Mouse (Mus musculus): ENCODE measurements around the gene Atp2a2. TPM values are rescaled to one million over a fixed set of nuclear protein-coding genes. Genes with fewer than 3 reads are reported as not detected.
"Not testable (repeated sequence)": the region's sequence is repeated elsewhere in the genome, so short reads cannot be mapped to it uniquely, and the experiment has no call there.

Atp2a2 gene
- polyA plus RNA-seq, 1 experiment from 2014 or later = 41.9 TPM

- Histone ChIP-seq H3K27me3 (ENCODE audit: insufficient read depth, poor library complexity, severe bottlenecking) (no peaks in the 10 kb centered on the region), H3K9me3 (no peaks in the 10 kb centered on the region), H3K36me3 (peaks cover 100% of the 10 kb centered on the region), H3K27ac (no peak overlapping the region), H3K4me1 (replicated peaks) (no peaks in the 10 kb centered on the region), H3K4me3 (no peak overlapping the region)
- no peak for DNase-seq (ENCODE audit: low spot score)
- 91% methylated on average over 6 of the region's 6 CpGs for WGBS
Observed at GRCm38 (mm10) chr5:122482733-122483391, 19.2 kb downstream of the Atp2a2 start.

- H3K27me3 ChIP-seq (ENCODE audit: insufficient read depth, poor library complexity, severe bottlenecking) = no peaks in the 10 kb centered on the region
- H3K4me3 ChIP-seq = no peak overlapping the region
- no peak for DNase-seq (ENCODE audit: low spot score)
- H3K9me3 ChIP-seq = no peaks in the 10 kb centered on the region
- peaks cover 100% of the 10 kb centered on the region for H3K36me3 ChIP-seq
- no peaks in the 10 kb centered on the region for H3K4me1 ChIP-seq (replicated peaks)
- no peak overlapping the region for H3K27ac ChIP-seq
- 91% methylated on average over 5 of the region's 5 CpGs for WGBS
Observed at GRCm38 (mm10) chr5:122481844-122482243, 20.2 kb downstream of the Atp2a2 start.

- no peaks in the 10 kb centered on the region for H3K27me3 ChIP-seq (ENCODE audit: insufficient read depth, poor library complexity, severe bottlenecking)
- H3K9me3 ChIP-seq = no peaks in the 10 kb centered on the region
- H3K27ac ChIP-seq = no peak overlapping the region
- DNase-seq (ENCODE audit: low spot score) = no peak
- WGBS = 58% methylated on average over 2 of the region's 2 CpGs
- peaks cover 100% of the 10 kb centered on the region for H3K36me3 ChIP-seq
- H3K4me3 ChIP-seq = no peak overlapping the region
- no peaks in the 10 kb centered on the region for H3K4me1 ChIP-seq (replicated peaks)
Observed at GRCm38 (mm10) chr5:122479131-122479530, 22.9 kb downstream of the Atp2a2 start.

DNA sequence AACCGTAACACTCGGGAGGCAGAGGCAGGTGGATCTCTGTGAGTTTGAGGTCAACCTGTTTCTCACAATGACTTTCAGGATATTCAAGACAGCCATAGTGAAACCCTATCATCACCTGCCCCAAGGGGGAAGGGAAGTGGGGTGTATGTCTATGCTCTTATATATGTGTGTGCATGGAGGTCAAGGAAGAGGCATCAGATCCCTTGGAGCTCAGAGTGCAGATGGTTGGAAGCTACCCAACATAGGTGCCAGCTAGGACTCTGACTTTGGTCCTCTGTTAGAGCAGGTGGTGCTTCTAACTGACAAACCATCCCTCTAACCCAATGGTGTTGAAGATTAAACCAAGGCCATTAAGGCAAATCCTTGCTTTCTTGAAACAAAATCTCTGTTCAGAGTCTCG, 24.5 kb downstream of the Atp2a2 start:
- peaks cover 100% of the 10 kb centered on the region for H3K36me3 ChIP-seq
- 95% methylated on average over 3 of the region's 3 CpGs for WGBS

DNA sequence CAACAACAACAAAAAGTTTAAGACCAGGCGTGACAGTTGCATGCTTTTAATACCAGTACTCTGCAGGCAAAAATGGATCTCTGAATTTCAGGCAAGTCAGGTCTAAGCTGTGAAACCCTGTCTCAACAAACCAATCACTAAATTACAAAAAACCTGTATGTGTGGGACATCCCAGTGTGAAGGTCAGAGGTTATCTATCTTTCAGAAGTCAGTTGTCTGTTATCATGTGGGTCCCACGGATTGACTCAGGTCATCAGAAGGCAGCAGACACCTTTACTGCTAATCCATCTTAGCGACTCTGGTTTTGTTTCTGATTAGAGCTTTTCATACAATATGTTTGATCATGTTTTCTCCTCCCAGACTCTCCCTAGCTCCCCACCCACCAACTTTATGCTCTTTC, 25.9 kb downstream of the Atp2a2 start:
- peaks cover 100% of the 10 kb centered on the region for H3K36me3 ChIP-seq
- no peak overlapping the region for H3K27ac ChIP-seq
- no peaks in the 10 kb centered on the region for H3K9me3 ChIP-seq
- no peak overlapping the region for H3K4me3 ChIP-seq
- no peaks in the 10 kb centered on the region for H3K4me1 ChIP-seq (replicated peaks)
- no peak for DNase-seq (ENCODE audit: low spot score)
- WGBS = 82% methylated on average over 3 of the region's 3 CpGs
- no peaks in the 10 kb centered on the region for H3K27me3 ChIP-seq (ENCODE audit: insufficient read depth, poor library complexity, severe bottlenecking)

More for the DNA sequence above, 24.5 kb downstream of the Atp2a2 start:
- no peak for DNase-seq (ENCODE audit: low spot score)
- H3K4me1 ChIP-seq (replicated peaks) = no peaks in the 10 kb centered on the region
- H3K9me3 ChIP-seq = no peaks in the 10 kb centered on the region
- H3K27ac ChIP-seq = no peak overlapping the region
- H3K4me3 ChIP-seq = no peak overlapping the region
- H3K27me3 ChIP-seq (ENCODE audit: insufficient read depth, poor library complexity, severe bottlenecking) = no peaks in the 10 kb centered on the region

DNA sequence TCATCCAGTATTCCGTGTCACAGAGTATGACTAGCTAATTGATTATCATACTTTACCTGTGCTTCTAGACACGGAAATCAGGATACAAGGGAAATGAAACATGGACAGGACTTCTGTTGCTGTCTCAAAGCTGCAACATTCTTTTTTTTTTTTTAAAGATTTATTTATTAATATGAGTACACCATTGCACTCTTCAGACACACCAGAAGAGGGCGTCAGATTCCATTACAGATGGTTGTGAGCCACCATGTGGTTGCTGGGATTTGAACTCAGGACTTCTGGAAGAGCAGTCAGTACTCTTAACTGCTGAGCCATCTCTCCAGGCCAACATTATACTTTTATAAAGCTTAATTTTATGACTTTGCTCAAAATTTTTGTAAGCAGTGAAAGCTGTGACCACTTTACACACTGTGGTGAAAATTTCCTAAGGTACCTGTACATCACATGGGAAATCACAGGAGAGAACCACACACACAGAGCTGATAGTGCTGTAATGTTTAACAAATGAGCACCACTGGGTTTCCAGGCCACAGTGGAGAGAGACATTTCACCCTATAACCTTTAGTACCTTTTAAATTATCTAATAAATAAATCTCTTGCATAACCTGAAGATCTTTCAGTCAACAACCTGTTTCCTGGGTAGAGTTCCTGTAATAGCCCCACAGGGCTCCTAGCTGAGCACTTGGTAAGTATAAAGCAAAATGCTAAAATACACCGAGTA, 27.2 kb downstream of the Atp2a2 start:
- no peak for DNase-seq (ENCODE audit: low spot score)
- Histone ChIP-seq H3K9me3 (no peaks in the 10 kb centered on the region), H3K27ac (no peak overlapping the region), H3K4me1 (replicated peaks) (no peaks in the 10 kb centered on the region), H3K27me3 (ENCODE audit: insufficient read depth, poor library complexity, severe bottlenecking) (no peaks in the 10 kb centered on the region), H3K4me3 (no peak overlapping the region), H3K36me3 (peaks cover 100% of the 10 kb centered on the region)
- WGBS = 83% methylated on average over 4 of the region's 4 CpGs

DNA sequence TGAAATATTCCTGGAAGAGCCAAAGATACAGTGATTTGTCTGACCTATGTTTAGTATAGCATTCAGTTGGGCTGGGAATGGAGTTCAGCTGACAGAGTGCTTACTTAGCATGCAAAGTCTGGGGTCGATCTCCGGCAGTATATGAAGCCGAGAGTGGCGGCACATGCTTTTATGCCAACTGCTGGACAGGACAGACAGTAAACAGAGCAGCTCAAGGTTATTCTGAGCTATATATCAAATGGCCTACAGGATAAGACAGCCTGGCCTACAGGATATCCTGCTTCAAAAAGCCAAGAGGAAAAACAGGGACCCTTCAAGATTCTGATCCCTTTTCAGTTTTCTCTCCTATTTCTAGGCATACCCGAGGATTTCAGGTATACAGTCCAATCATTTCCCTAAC, 30.4 kb downstream of the Atp2a2 start:
- 91% methylated on average over 5 of the region's 5 CpGs for WGBS
- Histone ChIP-seq H3K27ac (no peak overlapping the region), H3K9me3 (no peaks in the 10 kb centered on the region), H3K36me3 (peaks cover 100% of the 10 kb centered on the region), H3K27me3 (ENCODE audit: insufficient read depth, poor library complexity, severe bottlenecking) (no peaks in the 10 kb centered on the region), H3K4me1 (replicated peaks) (no peaks in the 10 kb centered on the region), H3K4me3 (no peak overlapping the region)
- no peak for DNase-seq (ENCODE audit: low spot score)

DNA sequence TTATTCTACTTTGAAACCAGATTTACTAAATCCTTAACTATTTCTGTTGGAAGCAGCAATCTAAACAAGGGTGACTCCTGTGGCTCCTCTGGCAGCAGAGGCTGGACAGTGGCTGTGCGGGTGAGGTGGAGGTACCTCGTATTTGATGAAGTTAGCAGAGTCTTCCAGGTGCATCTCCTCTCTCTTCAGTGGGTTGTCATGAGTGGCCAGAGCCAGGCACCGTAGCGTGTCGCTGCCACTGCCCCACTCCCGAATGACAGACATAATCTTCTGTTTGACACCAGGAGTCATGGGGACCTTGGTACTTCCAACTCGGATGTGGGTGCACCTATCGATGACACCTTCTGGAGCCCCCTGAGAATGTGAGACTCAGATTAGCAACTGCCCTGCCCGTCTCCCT, 40.6 kb downstream of the Atp2a2 start:
- H3K9me3 ChIP-seq = no peaks in the 10 kb centered on the region
- no peaks in the 10 kb centered on the region for H3K4me1 ChIP-seq (replicated peaks)
- H3K27ac ChIP-seq = no peak overlapping the region
- H3K36me3 ChIP-seq = peaks cover 100% of the 10 kb centered on the region
- no peaks in the 10 kb centered on the region for H3K27me3 ChIP-seq (ENCODE audit: insufficient read depth, poor library complexity, severe bottlenecking)
- 97% methylated on average over 9 of the region's 9 CpGs for WGBS
- DNase-seq (ENCODE audit: low spot score) = no peak
- no peak overlapping the region for H3K4me3 ChIP-seq

- H3K36me3 ChIP-seq = peaks cover 100% of the 10 kb centered on the region
- WGBS = 89% methylated on average over 11 of the region's 11 CpGs
- H3K27ac ChIP-seq = no peak overlapping the region
- no peak for DNase-seq (ENCODE audit: low spot score)
- no peaks in the 10 kb centered on the region for H3K27me3 ChIP-seq (ENCODE audit: insufficient read depth, poor library complexity, severe bottlenecking)
- H3K4me1 ChIP-seq (replicated peaks) = no peaks in the 10 kb centered on the region
- no peak overlapping the region for H3K4me3 ChIP-seq
- H3K9me3 ChIP-seq = no peaks in the 10 kb centered on the region
Observed at GRCm38 (mm10) chr5:122460656-122461055, 41.4 kb downstream of the Atp2a2 start.

GRCm38 (mm10) chr5:122459335-122459734, 42.7 kb downstream of the Atp2a2 start:
- 90% methylated on average over 5 of the region's 5 CpGs for WGBS

GRCm38 (mm10) chr5:122458066-122458465, 44.0 kb downstream of the Atp2a2 start:
- no peak for DNase-seq (ENCODE audit: low spot score)
- 94% methylated on average over 4 of the region's 4 CpGs for WGBS
- peaks cover 100% of the 10 kb centered on the region for H3K36me3 ChIP-seq
- no peaks in the 10 kb centered on the region for H3K4me1 ChIP-seq (replicated peaks)
- H3K27ac ChIP-seq = no peak overlapping the region
- no peaks in the 10 kb centered on the region for H3K9me3 ChIP-seq
- no peak overlapping the region for H3K4me3 ChIP-seq
- no peaks in the 10 kb centered on the region for H3K27me3 ChIP-seq (ENCODE audit: insufficient read depth, poor library complexity, severe bottlenecking)

More at GRCm38 (mm10) chr5:122459335-122459734, 42.7 kb downstream of the Atp2a2 start:
- Histone ChIP-seq H3K9me3 (no peaks in the 10 kb centered on the region), H3K4me1 (replicated peaks) (no peaks in the 10 kb centered on the region), H3K27ac (no peak overlapping the region), H3K27me3 (ENCODE audit: insufficient read depth, poor library complexity, severe bottlenecking) (no peaks in the 10 kb centered on the region), H3K4me3 (no peak overlapping the region), H3K36me3 (peaks cover 100% of the 10 kb centered on the region)
- DNase-seq (ENCODE audit: low spot score) = no peak

- not testable (repeated sequence) for H3K27me3 ChIP-seq (ENCODE audit: insufficient read depth, poor library complexity, severe bottlenecking); H3K4me3 ChIP-seq; H3K4me1 ChIP-seq (replicated peaks); DNase-seq (ENCODE audit: low spot score); H3K9me3 ChIP-seq; H3K27ac ChIP-seq
- H3K36me3 ChIP-seq = peaks cover 100% of the 10 kb centered on the region
- 88% methylated on average over 9 of the region's 9 CpGs for WGBS
Observed at GRCm38 (mm10) chr5:122457054-122457453, 45.0 kb downstream of the Atp2a2 start.

GRCm38 (mm10) chr5:122455584-122455983, 46.4 kb downstream of the Atp2a2 start:
- Histone ChIP-seq H3K4me3 (no peak overlapping the region), H3K36me3 (peaks cover 99% of the 10 kb centered on the region), H3K4me1 (replicated peaks) (peaks cover 4% of the 10 kb centered on the region), H3K27ac (no peak overlapping the region), H3K9me3 (no peaks in the 10 kb centered on the region), H3K27me3 (ENCODE audit: insufficient read depth, poor library complexity, severe bottlenecking) (no peaks in the 10 kb centered on the region)
- no peak for DNase-seq (ENCODE audit: low spot score)
- 95% methylated on average over 3 of the region's 3 CpGs for whole genome bisulfite sequencing

All from hindbrain, embryonic 10.5 days (tissue).